Mouse (Mus musculus): ENCODE measurements around the gene Cd81. TPM values are rescaled to one million over a fixed set of nuclear protein-coding genes. Genes with fewer than 3 reads are reported as not detected.

Cd81 gene
- polyA plus RNA-seq, 1 experiment = 314 TPM

- TF ChIP-seq CTCF (IDR thresholded peaks at IDR 0.05; ENCODE audit: low read depth, low read length) (no peak), POLR2A (IDR thresholded peaks at IDR 0.05; ENCODE audit: borderline replicate concordance, low read depth, low read length) (no peak)
- H3K4me1 ChIP-seq (ENCODE audit: control insufficient read depth, insufficient read depth, low read length) = peaks cover 38% of the 10 kb centered on the region
- H3K27ac ChIP-seq (ENCODE audit: insufficient read depth, low read depth, low read length) = no peak overlapping the region
- H3K4me3 ChIP-seq (ENCODE audit: insufficient read depth, low read length) = no peak overlapping the region
Measured at GRCm38 (mm10) chr7:143009996-143010395, 42.5 kb upstream of the Cd81 start.

- Histone ChIP-seq H3K27ac (ENCODE audit: insufficient read depth, low read depth, low read length) (no peak overlapping the region), H3K4me3 (ENCODE audit: insufficient read depth, low read length) (no peak overlapping the region), H3K4me1 (ENCODE audit: control insufficient read depth, insufficient read depth, low read length) (peaks cover 34% of the 10 kb centered on the region)
- TF ChIP-seq POLR2A (IDR thresholded peaks at IDR 0.05; ENCODE audit: borderline replicate concordance, low read depth, low read length) (no peak), CTCF (IDR thresholded peaks at IDR 0.05; ENCODE audit: low read depth, low read length) (no peak)
Measured at GRCm38 (mm10) chr7:143011226-143011625, 41.3 kb upstream of the Cd81 start.

GRCm38 (mm10) chr7:143012230-143012875 is 40.2 kb upstream of the Cd81 start:
- H3K27ac ChIP-seq (ENCODE audit: insufficient read depth, low read depth, low read length) = no peak overlapping the region
- H3K4me3 ChIP-seq (ENCODE audit: insufficient read depth, low read length) = no peak overlapping the region
- H3K4me1 ChIP-seq (ENCODE audit: control insufficient read depth, insufficient read depth, low read length) = peaks cover 32% of the 10 kb centered on the region
- no peak for TF ChIP-seq CTCF (IDR thresholded peaks at IDR 0.05; ENCODE audit: low read depth, low read length)
- no peak for TF ChIP-seq POLR2A (IDR thresholded peaks at IDR 0.05; ENCODE audit: borderline replicate concordance, low read depth, low read length)

- no peak overlapping the region for H3K4me3 ChIP-seq (ENCODE audit: insufficient read depth, low read length)
- peaks cover 23% of the 10 kb centered on the region for H3K4me1 ChIP-seq (ENCODE audit: control insufficient read depth, insufficient read depth, low read length)
- H3K27ac ChIP-seq (ENCODE audit: insufficient read depth, low read depth, low read length) = no peak overlapping the region
- TF ChIP-seq CTCF (IDR thresholded peaks at IDR 0.05; ENCODE audit: low read depth, low read length) (no peak), POLR2A (IDR thresholded peaks at IDR 0.05; ENCODE audit: borderline replicate concordance, low read depth, low read length) (no peak)
Measured at GRCm38 (mm10) chr7:143013420-143014178, 38.9 kb upstream of the Cd81 start.

- TF ChIP-seq CTCF (IDR thresholded peaks at IDR 0.05; ENCODE audit: low read depth, low read length) = no peak
- no peak for TF ChIP-seq POLR2A (IDR thresholded peaks at IDR 0.05; ENCODE audit: borderline replicate concordance, low read depth, low read length)
- Histone ChIP-seq H3K4me1 (ENCODE audit: control insufficient read depth, insufficient read depth, low read length) (peaks cover 13% of the 10 kb centered on the region), H3K27ac (ENCODE audit: insufficient read depth, low read depth, low read length) (no peak overlapping the region), H3K4me3 (ENCODE audit: insufficient read depth, low read length) (no peak overlapping the region)
Measured at GRCm38 (mm10) chr7:143014862-143015659, 37.5 kb upstream of the Cd81 start.

- no peak for TF ChIP-seq POLR2A (IDR thresholded peaks at IDR 0.05; ENCODE audit: borderline replicate concordance, low read depth, low read length)
- Histone ChIP-seq H3K4me1 (ENCODE audit: control insufficient read depth, insufficient read depth, low read length) (peaks cover 18% of the 10 kb centered on the region), H3K4me3 (ENCODE audit: insufficient read depth, low read length) (no peak overlapping the region), H3K27ac (ENCODE audit: insufficient read depth, low read depth, low read length) (no peak overlapping the region)
Measured at GRCm38 (mm10) chr7:143015755-143016423, 36.6 kb upstream of the Cd81 start.

GRCm38 (mm10) chr7:143016424-143017142 is 36.0 kb upstream of the Cd81 start:
- no peak for TF ChIP-seq POLR2A (IDR thresholded peaks at IDR 0.05; ENCODE audit: borderline replicate concordance, low read depth, low read length)
- TF ChIP-seq CTCF (IDR thresholded peaks at IDR 0.05; ENCODE audit: low read depth, low read length) = no peak
- Histone ChIP-seq H3K4me3 (ENCODE audit: insufficient read depth, low read length) (no peak overlapping the region), H3K27ac (ENCODE audit: insufficient read depth, low read depth, low read length) (no peak overlapping the region), H3K4me1 (ENCODE audit: control insufficient read depth, insufficient read depth, low read length) (peaks cover 25% of the 10 kb centered on the region)

- H3K27ac ChIP-seq (ENCODE audit: insufficient read depth, low read depth, low read length) = no peak overlapping the region
- no peak overlapping the region for H3K4me3 ChIP-seq (ENCODE audit: insufficient read depth, low read length)
- peaks cover 31% of the 10 kb centered on the region for H3K4me1 ChIP-seq (ENCODE audit: control insufficient read depth, insufficient read depth, low read length)
- no peak for TF ChIP-seq POLR2A (IDR thresholded peaks at IDR 0.05; ENCODE audit: borderline replicate concordance, low read depth, low read length)
- no peak for TF ChIP-seq CTCF (IDR thresholded peaks at IDR 0.05; ENCODE audit: low read depth, low read length)
Measured at GRCm38 (mm10) chr7:143017181-143017580, 35.4 kb upstream of the Cd81 start.

- TF ChIP-seq POLR2A (IDR thresholded peaks at IDR 0.05; ENCODE audit: borderline replicate concordance, low read depth, low read length) (no peak), CTCF (IDR thresholded peaks at IDR 0.05; ENCODE audit: low read depth, low read length) (no peak)
- Histone ChIP-seq H3K4me1 (ENCODE audit: control insufficient read depth, insufficient read depth, low read length) (peaks cover 35% of the 10 kb centered on the region), H3K4me3 (ENCODE audit: insufficient read depth, low read length) (no peak overlapping the region), H3K27ac (ENCODE audit: insufficient read depth, low read depth, low read length) (no peak overlapping the region)
Measured at GRCm38 (mm10) chr7:143020040-143020439, 32.5 kb upstream of the Cd81 start.
